Mouse (Mus musculus) midbrain, postnatal 0 days (tissue): Measurements from ENCODE around the gene Wwtr1. TPM values are rescaled to one million over a fixed set of nuclear protein-coding genes. Genes with fewer than 3 reads are reported as not detected.

Experiments
- ATAC-seq: fragments of 200-750 bp; cut with Nextera tagmentation; 2 replicates; pipeline ENCODE4 v1.8.0; 2017; ENCODE audit warnings: moderate number of reproducible peaks, mild to moderate bottlenecking, moderate TSS enrichment, moderate library complexity; ENCODE audit not compliant: low FRiP score
- DNase-seq: peaks from one replicate; pipeline ENCODE4 v3.0.0-alpha.2; 2015; ENCODE audit warnings: low spot score
- H3K27ac ChIP-seq: fragments of 300-500 bp; sonication (generic); 2 replicates; pipeline ENCODE4 v1.5.1; 2014; ENCODE audit warnings: low read depth, mild to moderate bottlenecking, low read length, mixed read lengths
- H3K27me3 ChIP-seq: fragments of 300-500 bp; sonication (generic); 2 replicates; pipeline ENCODE4 v1.6.1; 2014; ENCODE audit warnings: low read length, control low read depth, mixed read lengths; ENCODE audit not compliant: insufficient read depth
- H3K36me3 ChIP-seq: fragments of 300-500 bp; sonication (generic); 2 replicates; pipeline ENCODE4 v1.6.1; 2014; ENCODE audit warnings: low read length, control low read depth, mixed read lengths; ENCODE audit not compliant: insufficient read depth
- H3K4me1 ChIP-seq: fragments of 300-500 bp; sonication (generic); 2 replicates; pipeline ENCODE4 v1.6.1; 2014; ENCODE audit warnings: mild to moderate bottlenecking, control low read depth, antibody characterized with exemption, low read length, mixed read lengths; ENCODE audit not compliant: insufficient read depth
- H3K4me2 ChIP-seq: fragments of 300-500 bp; sonication (generic); 2 replicates; pipeline ENCODE4 v1.6.1; 2014; ENCODE audit warnings: low read depth, mild to moderate bottlenecking, low read length, mixed read lengths; ENCODE audit not compliant: poor library complexity, severe bottlenecking
- H3K4me3 ChIP-seq: fragments of 300-500 bp; sonication (generic); 2 replicates; pipeline ENCODE4 v1.5.1; 2014; ENCODE audit warnings: low read depth, mild to moderate bottlenecking, low read length, moderate library complexity
- H3K9ac ChIP-seq: fragments of 300-500 bp; sonication (generic); replicated peaks from 2 replicates; pipeline ENCODE4 v1.6.1; 2014; ENCODE audit warnings: mild to moderate bottlenecking, low read length, moderate library complexity, mixed read lengths; ENCODE audit not compliant: poor library complexity, severe bottlenecking
- H3K9me3 ChIP-seq: fragments of 300-500 bp; sonication (generic); 2 replicates; pipeline ENCODE4 v1.6.1; 2016; ENCODE audit warnings: low read length, control low read depth
- CTCF ChIP-seq: IDR thresholded peaks from 2 replicates; pipeline ENCODE4 v1.5.1; 2016; ENCODE audit warnings: antibody characterized with exemption, mild to moderate bottlenecking
- WGBS: fragments of 180-500 bp; shearing (Covaris S2); extraction: QIAGEN DNeasy Blood & Tissue Kit; methylation state at CpG from one replicate; pipeline ENCODE4 v1.1.7; 2014; 5-methylcytosine and 5-hydroxymethylcytosine counted together
- microRNA-seq: library from miRNA; unstranded; fragments of <30 nt; microRNA quantifications from one replicate; pipeline ENCODE4, GENCODE M21; 2016; ENCODE audit warnings: borderline number of aligned reads
- polyA plus RNA-seq: library from polyadenylated mRNA; unstranded; fragments of >200 nt; fragmentation: Nextera tagmentation; extraction: Ambion mirVana; gene quantifications from 2 replicates; pipeline ENCODE4 v1.2.1, GENCODE M21; 2015
- total RNA-seq: library from RNA; depleted of rRNA; stranded (reverse); fragments of >200 nt; gene quantifications from 2 replicates; pipeline ENCODE4 v1.2.3, GENCODE M21; 2014; rRNA removed

The Wwtr1 gene
- total and polyA plus RNA-seq, 2 experiments from 2014 or later, result 8.6 to 27.2 TPM

DNA sequence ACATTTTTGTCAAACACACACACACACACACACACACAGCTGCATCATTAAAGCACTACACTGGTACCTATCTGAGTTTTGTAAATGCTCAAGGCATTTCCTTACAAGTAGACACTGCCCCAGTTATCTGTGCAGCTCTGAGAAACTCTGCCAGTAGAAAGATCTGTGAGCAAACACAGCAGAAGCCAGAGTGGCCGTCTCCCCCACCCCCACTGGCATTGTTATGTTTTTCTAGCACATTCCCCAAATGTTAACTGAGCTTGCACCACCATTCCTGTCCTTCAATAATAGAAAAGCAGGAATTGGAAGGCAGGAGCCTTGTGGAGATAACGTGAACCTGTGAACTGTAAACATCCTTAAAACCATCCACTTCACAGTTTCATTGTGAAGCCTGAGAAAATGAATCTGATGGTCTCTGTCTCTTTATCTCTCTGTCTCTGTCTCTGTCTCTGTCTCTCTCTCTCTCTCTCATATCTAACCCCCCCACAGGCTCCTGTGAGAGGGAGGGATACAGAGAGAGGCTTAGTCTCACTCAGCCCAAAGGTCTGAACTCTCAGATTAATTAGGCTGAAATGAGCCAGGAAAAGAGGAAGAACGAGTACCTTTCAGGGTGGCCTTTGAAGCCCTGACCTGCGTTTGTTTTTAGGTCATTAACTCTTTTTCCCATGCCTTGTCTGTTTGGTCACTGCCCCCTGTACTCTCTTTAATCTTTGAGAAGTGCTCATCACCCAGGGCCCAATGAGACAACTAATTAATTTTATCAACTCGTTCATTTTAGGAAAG, 146.8 kb downstream of the Wwtr1 start:
- Histone ChIP-seq H3K4me2 (no peak overlapping the region), H3K27me3 (no peaks in the 10 kb centered on the region), H3K9ac (no peak overlapping the region), H3K4me1 (no peaks in the 10 kb centered on the region), H3K4me3 (no peak overlapping the region), H3K27ac (no peak overlapping the region), H3K36me3 (no peaks in the 10 kb centered on the region), H3K9me3 (no peaks in the 10 kb centered on the region)
- no peak for TF ChIP-seq CTCF
- DNase-seq, result no peak
- no peak for ATAC-seq
- 61% methylated on average over 5 of the region's 5 CpGs for WGBS

DNA sequence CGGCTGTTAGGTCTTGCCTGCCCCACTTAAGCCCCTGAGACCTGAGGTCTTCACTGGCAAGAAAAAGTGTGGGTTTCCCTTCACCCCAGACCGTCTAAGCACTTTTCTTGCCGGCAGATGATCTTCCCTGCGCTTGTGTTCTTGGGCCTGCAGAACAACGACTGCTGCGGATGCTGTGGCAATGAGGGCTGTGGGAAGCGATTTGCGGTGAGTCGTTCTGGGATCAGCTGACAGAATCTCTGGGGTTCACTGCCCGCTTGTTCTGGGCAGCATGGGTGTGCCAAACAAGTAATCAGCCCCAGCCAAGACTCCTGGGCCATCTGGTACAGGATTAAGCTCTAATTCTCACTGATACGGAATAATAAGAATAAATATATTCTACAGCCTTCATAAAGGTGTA, 149.4 kb downstream of the Wwtr1 start:
- Histone ChIP-seq H3K27ac (no peak overlapping the region), H3K36me3 (no peaks in the 10 kb centered on the region), H3K4me2 (no peak overlapping the region), H3K4me1 (no peaks in the 10 kb centered on the region), H3K27me3 (no peaks in the 10 kb centered on the region), H3K9me3 (no peaks in the 10 kb centered on the region), H3K4me3 (no peak overlapping the region), H3K9ac (no peak overlapping the region)
- WGBS, result 83% methylated on average over 11 of the region's 11 CpGs
- ATAC-seq, result no peak
- no peak for DNase-seq
- TF ChIP-seq CTCF, result no peak

DNA sequence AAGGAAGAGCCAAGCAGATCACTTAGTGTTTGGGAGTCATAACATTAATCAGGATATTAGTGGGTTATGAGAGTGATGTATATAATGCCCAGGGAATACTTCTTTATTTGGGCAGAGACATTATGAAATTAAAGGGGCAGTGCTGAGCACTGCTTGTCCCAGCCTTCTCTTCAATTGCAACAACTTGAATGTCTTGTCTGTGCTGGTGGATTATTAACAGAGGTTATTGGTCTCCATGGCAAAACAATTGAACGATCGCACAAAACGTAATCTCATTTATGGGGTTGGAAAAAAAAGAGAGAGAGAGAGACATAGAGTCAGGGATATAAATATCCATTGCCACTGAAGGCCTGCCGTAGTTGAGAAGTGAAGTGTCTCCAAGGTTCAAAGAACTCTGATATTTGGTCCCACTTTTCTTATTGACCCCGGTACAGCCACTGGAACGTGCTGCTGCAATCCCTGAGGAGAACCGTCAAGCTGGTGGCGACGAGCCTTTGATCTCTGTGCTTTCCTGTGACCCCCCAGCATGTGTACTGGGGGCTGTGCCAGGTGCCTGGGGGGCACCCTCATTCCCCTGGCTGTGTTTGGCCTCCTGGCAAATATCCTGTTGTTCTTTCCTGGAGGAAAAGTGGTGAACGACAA, 150.5 kb downstream of the Wwtr1 start, which contains the start of gene Tm4sf4:
Gene Tm4sf4, plus strand, starts transcription at position 226 of the 642 bp plus-strand sequence.
- Histone ChIP-seq H3K4me1 (no peaks in the 10 kb centered on the region), H3K27me3 (no peaks in the 10 kb centered on the region), H3K27ac (no peak within 1 kb of the TSS), H3K4me2 (no peak within 1 kb of the TSS), H3K9me3 (no peaks in the 10 kb centered on the region), H3K4me3 (no peak within 1 kb of the TSS), H3K36me3 (no peaks in the 10 kb centered on the region), H3K9ac (no peak within 1 kb of the TSS)
- TF ChIP-seq CTCF, result no peak
- DNase-seq, result no peak
- 72% methylated on average over 10 of the region's 10 CpGs for WGBS
- ATAC-seq, result no peak

DNA sequence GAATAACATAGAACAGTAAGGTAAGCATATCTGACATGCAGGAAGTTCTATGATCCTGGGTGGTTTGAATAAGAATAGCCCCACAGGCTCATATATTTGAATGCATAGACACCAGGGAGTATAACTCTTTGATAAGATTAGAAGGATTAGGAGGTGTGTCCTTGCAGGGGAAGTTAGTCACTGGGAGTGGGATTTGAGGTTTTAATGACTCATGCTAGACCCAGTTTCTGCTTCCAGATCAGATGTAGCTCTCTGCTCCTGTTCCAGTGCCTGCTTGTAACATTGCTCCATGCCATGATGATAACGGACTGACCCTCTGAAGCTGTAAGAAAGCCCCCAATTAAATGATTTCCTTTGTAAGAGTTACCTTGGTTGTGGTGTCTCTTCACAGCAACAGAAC, 155.1 kb downstream of the Wwtr1 start:
- no peak for TF ChIP-seq CTCF
- Histone ChIP-seq H3K4me1 (no peaks in the 10 kb centered on the region), H3K4me3 (no peak overlapping the region), H3K9ac (no peak overlapping the region), H3K4me2 (no peak overlapping the region), H3K9me3 (no peaks in the 10 kb centered on the region), H3K27me3 (no peaks in the 10 kb centered on the region), H3K27ac (no peak overlapping the region), H3K36me3 (no peaks in the 10 kb centered on the region)
- WGBS, result 82% methylated on average over 1 of the region's 1 CpGs
- DNase-seq (no peak), ATAC-seq (no peak)

DNA sequence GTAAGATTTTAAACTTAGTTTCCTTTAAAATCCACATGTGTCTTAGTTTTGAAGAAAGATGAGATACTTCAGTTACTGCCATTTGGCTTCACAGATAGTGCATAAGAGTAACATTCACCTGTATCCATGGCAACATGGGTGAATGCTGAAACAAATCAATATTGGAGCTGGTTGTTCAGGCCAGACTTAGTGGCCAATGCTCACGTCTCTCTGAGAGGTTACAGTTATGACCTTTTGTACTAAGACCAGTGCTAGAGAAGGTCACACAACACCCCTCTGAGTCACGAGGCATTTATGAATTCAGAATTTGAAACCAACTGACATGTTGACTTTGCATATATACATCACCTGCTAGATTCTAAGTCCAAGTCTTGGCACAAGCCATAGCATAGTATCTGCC, 155.5 kb downstream of the Wwtr1 start:
- no peak for ATAC-seq
- TF ChIP-seq CTCF, result no peak
- H3K4me2 ChIP-seq, result no peak overlapping the region

DNA sequence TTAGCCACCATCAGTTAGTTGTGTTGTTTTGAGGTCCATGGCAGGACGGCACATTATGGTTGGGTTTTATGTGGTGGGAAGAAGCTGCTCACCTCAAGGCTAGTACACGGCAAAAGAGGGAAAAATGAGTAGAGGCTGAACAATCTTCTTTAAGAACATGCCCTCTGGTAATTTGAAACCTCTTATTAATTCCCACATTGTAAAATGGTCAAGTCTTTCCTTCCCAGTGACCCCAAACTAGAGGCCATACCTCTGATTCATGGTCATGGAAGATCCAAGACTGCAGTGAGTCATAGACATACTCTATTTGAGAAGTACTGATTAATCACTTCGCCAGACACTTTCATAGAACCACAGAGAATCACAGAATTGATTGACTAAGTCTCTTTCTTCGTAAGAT, 164.2 kb downstream of the Wwtr1 start:
- no peak for TF ChIP-seq CTCF
- Histone ChIP-seq H3K36me3 (no peaks in the 10 kb centered on the region), H3K4me1 (no peaks in the 10 kb centered on the region), H3K27me3 (no peaks in the 10 kb centered on the region), H3K9me3 (no peaks in the 10 kb centered on the region), H3K27ac (no peak overlapping the region), H3K4me2 (no peak overlapping the region), H3K4me3 (no peak overlapping the region), H3K9ac (no peak overlapping the region)
- ATAC-seq (no peak), DNase-seq (no peak)
- 91% methylated on average over 4 of the region's 4 CpGs for WGBS

More for the DNA sequence above, 155.5 kb downstream of the Wwtr1 start:
- WGBS, result 65% methylated on average over 2 of the region's 2 CpGs
- Histone ChIP-seq H3K4me1 (no peaks in the 10 kb centered on the region), H3K4me3 (no peak overlapping the region), H3K36me3 (no peaks in the 10 kb centered on the region), H3K9ac (no peak overlapping the region), H3K9me3 (no peaks in the 10 kb centered on the region), H3K27me3 (no peaks in the 10 kb centered on the region), H3K27ac (no peak overlapping the region)
- DNase-seq, result no peak

Small RNAs within 50 kb of the gene (microRNA-seq; reads per million reads assigned to microRNA genes)
- not detected for gene Mir6377

Other genes starting within 250 kb of the Wwtr1 start
- not detected in 2 replicates for gene Tm4sf4, start 150.6 kb downstream of the Wwtr1 start, total RNA-seq
- gene Tm4sf4, start 150.6 kb downstream of the Wwtr1 start, polyA plus RNA-seq, result 0.11 and 0.30 TPM in 2 replicates
- gene Commd2, start 75.8 kb upstream of the Wwtr1 start, total RNA-seq, result 21.5 and 34.9 TPM in 2 replicates
- gene Commd2, start 75.8 kb upstream of the Wwtr1 start, polyA plus RNA-seq, result 72.6 and 76.4 TPM in 2 replicates
- 0.99 TPM in 1 of 2 replicates, not detected in the other for gene Ankub1, start 116.9 kb upstream of the Wwtr1 start, total RNA-seq
- gene Ankub1, start 116.9 kb upstream of the Wwtr1 start, polyA plus RNA-seq, result 0.17 and 0.31 TPM in 2 replicates
- gene Rnf13, start 160.2 kb upstream of the Wwtr1 start, total RNA-seq, result 48.0 and 56.2 TPM in 2 replicates
- 88.2 and 94.5 TPM in 2 replicates for gene Rnf13, start 160.2 kb upstream of the Wwtr1 start, polyA plus RNA-seq